Mouse (Mus musculus): ENCODE data around the gene Dact1. TPM values are rescaled to one million over a fixed set of nuclear protein-coding genes. Genes with fewer than 3 reads are reported as not detected.

Gene Dact1
- total RNA-seq (2023): 1.2 TPM

GRCm38 (mm10) chr12:71309581-71310067 is at the start of gene Dact1:
Dact1 (plus strand) TSS chr12:71309884.

Other genes starting within 250 kb of the Dact1 start
- not detected for gene Tomm20l, start 198.5 kb upstream of the Dact1 start, total RNA-seq (2023)
- gene Timm9, start 173.2 kb upstream of the Dact1 start, total RNA-seq (2023): 30.3 TPM
- 16.7 TPM for gene 2700049A03Rik, start 173.0 kb upstream of the Dact1 start, total RNA-seq (2023)

All from CD4-positive naive resting alpha-beta T cell, adult 57 days (primary cell).